Mouse (Mus musculus) left cerebral cortex, postnatal 10 days (tissue): ENCODE results near the gene Fap. TPM values are rescaled to one million over a fixed set of nuclear protein-coding genes. Genes with fewer than 3 reads are reported as not detected.
A peak's percentile ranks its signal among the peaks of the same experiment; 100 is the strongest.

Experiments used
- DNase-seq, 2 experiments: peaks; one replicate each; pipeline ENCODE4 v3.0.0; 2021 to 2022; ENCODE audit warnings: low spot score in 2 of 2, mixed read lengths in 1 of 2; ENCODE audit errors: extremely low spot score in 1 of 2
- intact Hi-C: fragments of 180-260 bp; cut with DNase I; formaldehyde crosslinking; loops from one replicate; pipeline ENCODE4 v1.15.1; 2025
- total RNA-seq, 2 experiments: library from RNA; stranded (reverse); gene quantifications; 2 replicates each; pipeline ENCODE4 v1.2.3; 2021

Fap gene
- 1 to 10 TPM; 2.6 to 4.0 TPM for total RNA-seq

DNA sequence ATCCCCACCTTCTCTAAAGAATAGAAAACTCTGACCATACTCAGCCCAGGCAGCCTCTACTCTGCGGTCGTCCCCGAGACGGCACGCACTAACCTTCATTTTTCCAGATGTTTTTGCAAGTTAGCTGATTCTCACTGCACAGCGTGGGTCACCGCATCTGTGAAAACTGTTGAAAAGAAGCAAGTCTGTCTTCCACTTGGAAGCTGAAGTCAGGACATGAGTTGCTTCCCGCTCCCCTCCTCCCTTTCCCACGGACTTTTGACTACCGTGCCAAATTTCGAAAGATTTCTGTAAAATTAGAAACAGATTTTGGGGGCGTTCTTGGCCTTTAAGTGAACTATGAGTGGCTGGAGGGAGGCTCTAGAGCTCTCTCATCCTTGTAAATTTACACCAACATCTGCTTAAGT, at the start of gene Fap:
Fap (minus strand) TSS at position 323 of the 407 bp plus-strand sequence.
- DNase-seq = peak in 1 of 2 experiments; percentile 22
- intact Hi-C loops = no loop called here

GRCm38 (mm10) chr2:62623024-62623441, 49.2 kb upstream of the Fap start:
- DNase-seq = no peak
- intact Hi-C loops = loop anchor here (10.0 kb wide), 2 partner anchors 118 to 268 kb away; no protein-coding TSS in a partner anchor

DNA sequence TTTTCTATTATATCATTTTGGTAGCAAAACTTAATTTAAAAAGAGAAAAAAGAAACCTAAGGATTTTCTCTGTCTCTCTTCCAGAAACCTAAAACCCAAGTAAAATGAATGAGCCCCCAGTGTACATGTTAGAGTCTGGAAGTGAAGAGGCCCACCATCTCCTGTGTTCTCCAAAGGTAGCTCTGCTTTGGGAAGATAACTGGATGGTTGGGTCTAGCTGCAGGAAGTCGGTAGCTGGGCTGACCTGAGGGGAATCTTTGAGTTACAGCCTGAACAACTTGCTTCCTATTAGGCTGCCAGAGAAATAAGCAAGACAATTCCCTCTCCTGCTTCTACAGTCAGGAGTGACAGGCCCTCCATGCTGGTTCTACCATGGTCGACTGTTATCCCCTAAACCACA, 45.8 kb upstream of the Fap start:
- intact Hi-C loops = loop anchor here (10.0 kb wide), 2 partner anchors 115 to 265 kb away; no protein-coding TSS in a partner anchor
- no peak for DNase-seq

- intact Hi-C loops = no loop called here
- DNase-seq = no peak
These were observed 45.1 kb upstream of the Fap start for GRCm38 (mm10) chr2:62618934-62619341.

DNA sequence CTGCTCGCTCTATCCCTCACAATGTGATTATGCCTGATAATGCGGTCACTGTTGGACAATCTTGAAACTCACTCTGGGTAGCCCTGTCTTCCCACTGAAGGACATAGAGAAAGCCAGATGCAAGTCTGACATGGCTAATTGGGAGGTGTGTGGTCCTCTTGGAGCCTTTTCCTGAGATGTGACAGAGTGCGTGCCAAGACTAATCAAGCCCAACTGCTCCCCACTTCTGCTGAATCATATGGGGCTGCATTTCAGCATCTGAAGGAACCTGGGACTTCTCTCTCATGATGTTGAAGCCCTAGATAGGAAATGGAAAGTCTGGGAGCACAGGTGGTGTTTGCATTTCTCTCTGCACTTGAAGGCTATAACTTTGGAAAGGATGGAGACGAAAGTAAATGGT, 39.3 kb upstream of the Fap start:
- intact Hi-C loops = no loop called here
- no peak for DNase-seq

DNA sequence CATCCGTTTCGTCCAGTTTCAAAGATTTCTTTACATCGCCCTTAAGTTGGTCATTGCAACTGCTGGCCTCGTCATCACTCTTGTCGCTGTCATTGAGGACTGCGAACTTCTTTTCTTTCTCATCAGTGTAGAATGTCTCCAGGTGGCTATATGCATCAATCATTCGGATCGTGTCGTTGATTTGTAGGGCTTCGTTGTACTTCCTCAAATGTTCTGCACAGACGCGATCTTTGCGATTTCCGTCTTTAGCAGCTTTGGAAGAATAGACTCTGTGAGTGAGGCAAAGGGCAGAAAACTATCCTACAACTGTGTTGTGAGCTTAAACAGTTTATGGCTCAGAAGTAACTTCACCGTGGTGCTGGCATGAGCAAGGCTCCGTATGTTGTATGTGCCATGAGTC, 32.3 kb upstream of the Fap start:
- DNase-seq = no peak
- intact Hi-C loops = no loop called here

DNA sequence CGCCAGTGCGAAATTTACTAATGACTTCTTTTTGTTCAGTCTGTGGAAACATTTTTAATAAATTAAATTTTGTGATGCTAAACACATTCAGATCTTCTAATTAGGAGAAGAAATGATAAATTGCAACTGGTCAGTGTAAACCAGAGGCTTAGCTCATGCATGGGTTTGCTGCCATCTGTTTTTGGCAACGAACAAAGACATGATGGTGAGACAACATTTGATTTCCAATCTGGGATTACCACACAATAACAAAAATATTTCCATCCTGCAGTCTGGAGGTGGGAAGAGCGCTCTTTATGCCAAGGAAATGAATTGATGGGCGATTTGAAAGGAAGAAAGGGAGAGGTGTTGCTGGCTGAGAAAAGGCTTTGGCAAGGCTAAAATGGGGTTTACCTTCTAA, 29.7 kb upstream of the Fap start:
- intact Hi-C loops = no loop called here
- no peak for DNase-seq

DNA sequence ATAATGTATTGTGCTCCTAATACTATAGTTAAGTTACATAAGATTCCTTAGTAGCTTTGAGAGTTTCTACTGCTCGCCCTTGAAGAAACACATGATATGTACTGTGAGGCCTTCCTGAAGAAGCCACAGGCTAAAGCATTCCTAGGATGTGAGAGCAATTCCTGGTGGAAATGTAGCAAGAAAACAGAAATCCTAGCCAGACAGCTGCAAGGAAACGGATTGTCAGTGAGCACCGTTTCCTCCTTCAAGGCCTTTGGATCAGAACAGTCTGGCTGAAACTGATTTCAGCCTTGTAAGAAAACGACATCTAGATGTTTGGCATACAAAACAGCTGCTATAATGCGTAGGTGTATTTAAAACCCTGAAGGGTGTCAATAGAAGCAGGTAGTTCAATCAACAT, 22.7 kb upstream of the Fap start:
- no peak for DNase-seq
- intact Hi-C loops = no loop called here

GRCm38 (mm10) chr2:62594491-62594890, 20.6 kb upstream of the Fap start:
- DNase-seq = no peak
- intact Hi-C loops = no loop called here

GRCm38 (mm10) chr2:62591555-62591954, 17.7 kb upstream of the Fap start:
- DNase-seq = no peak
- intact Hi-C loops = no loop called here

DNA sequence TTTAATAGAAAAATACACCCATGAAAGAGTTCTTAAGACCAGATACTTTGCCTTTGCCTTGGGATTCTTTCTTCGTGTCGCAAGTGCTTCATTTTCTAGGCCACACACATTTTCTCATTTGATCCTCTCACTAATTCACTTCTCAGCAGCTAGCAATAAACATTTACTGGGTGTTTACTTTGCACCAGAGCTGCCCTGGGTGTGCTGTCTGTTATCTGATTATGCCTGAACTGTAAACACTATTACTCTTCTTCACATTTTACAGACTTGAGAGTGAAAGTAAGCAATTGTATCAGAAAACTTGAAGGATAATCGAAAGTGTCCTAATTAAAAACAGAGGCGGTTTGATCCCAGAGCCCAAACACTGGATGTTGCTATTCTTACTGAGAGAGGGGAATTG, 15.5 kb upstream of the Fap start:
- DNase-seq = no peak
- intact Hi-C loops = no loop called here

DNA sequence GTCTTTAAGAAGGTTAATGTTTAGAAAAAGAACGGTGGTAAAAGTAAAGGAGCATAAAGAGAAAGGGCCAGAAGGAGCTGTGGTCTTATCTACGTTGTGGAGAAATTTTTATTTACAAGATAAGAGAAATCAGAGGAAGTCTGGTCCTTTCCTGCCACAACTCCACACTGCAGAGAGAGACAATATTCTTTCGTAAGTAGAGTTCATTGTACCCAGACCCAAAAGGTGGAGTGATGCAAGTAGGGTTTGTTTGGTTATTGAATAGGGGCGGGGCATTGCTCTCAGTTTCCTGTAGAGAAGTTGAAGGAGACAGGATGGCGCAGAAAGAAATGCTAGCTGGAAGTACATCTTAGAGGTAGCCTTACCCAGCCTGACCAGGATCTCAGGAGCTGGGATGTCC, 11.9 kb upstream of the Fap start:
- intact Hi-C loops = no loop called here

DNA sequence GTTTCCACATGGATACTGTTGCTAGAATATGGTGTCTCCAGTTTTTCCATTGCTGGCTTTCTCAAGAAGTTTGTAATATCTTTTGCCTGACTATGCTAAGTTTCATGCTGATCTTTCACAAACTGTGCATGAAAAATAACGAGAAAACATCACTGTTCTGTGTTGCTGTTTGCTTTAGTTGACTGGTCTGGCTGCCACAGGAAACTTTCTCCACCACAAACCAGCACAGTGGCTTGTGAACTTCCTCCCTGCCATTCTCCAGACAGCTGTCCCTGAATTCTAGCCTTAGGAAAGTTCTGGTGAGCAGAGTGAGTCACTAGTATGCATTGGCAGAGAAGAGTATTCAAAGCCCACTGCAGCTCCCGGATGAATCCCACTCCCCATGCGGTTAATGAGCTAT, 1.1 kb upstream of the Fap start:
- no peak for DNase-seq
- intact Hi-C loops = no loop called here

More for the DNA sequence above, 11.9 kb upstream of the Fap start:
- no peak for DNase-seq

- DNase-seq = peak in 1 of 2 experiments; percentile 11
- intact Hi-C loops = no loop called here
These were observed 375 bp upstream of the Fap start for GRCm38 (mm10) chr2:62574250-62574649.

DNA sequence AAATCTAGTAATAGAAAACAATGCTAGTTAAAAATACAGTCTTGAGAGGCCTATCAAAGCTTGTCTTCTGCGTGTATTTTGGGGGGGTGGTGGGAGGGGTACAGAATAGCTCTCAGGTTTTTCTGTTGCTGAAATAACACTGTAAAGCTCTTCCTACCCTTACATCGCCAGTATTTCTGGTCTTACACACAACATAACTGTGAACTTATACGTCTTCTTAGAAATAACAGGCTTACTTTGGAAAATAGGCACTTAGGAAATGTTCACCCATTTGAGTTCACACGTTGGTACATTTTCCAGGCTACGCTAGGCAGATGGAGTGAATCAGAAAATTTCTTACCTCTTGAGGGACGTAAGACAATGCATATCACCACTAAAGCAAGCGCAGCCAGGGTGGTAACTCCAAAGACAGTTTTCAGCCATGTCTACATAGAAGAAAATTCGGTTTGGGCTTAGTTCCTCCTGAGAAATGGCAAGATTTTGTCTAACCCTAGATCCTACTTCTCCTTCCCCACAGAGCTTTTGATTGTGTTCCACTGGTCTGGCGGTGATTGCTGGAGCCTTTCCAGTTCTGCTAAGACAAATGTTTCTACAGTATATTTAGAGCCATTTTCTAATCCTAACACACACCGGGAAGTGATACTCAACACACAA, 649 bp downstream of the Fap start:
- no peak for DNase-seq
- intact Hi-C loops = no loop called here

DNA sequence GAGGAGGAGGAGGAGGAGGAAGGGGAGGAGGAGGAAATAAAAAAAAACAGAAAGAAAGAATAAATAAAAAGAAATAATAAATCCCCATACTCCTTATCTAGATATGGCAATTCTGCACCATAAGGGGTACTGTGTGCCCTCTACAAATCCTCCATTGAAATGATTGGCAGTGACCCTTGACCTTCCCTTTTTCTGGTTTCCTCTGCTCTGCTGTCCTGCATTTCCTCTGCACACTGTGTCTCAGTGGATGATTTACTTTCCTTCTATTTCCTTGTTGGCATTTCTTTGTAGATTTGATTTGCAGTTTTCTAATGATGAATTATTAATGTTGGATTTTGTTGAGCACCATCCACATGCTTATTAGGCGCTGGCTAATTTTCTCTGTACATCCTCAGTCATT, 9.2 kb downstream of the Fap start:
- intact Hi-C loops = no loop called here

DNA sequence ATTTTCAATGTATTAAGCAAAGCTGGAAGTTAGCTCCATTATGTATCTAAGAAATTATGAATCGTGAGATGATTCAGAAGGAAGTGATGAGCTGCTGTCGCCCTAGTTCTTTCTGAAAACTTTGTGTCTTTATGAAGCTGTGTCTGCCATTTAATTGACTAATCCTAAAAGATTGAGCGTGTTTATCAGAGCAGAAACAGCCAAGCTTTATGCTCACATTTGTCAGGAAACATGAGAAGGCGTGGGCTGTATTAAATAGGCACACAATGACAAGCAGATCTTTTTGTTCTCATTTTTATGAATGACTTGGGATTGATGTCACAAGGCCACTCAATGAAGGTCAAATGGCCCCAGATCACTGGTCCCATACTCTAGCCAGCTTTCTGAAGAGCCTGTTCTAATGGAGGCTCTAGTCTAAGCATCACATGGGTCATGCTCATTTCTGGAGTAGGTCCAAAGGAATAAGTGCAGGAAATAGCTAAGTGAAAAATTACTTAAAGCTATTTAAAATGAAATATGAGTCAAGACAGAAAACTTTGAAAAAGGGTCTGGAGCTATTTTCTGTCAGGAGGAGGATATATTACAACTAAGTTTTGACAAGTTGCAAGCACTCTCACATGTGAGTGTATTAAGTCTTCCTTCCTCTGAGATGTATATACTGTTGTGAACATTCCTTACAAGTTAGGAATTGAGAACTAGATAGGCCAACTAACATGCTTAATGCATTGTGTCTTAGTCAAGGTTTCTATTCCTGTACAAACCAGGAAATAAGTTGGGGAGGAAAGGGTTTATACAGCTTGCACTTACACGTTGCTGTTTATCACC, 11.0 kb downstream of the Fap start:
- intact Hi-C loops = no loop called here
- DNase-seq = no peak

More for the DNA sequence above, 9.2 kb downstream of the Fap start:
- DNase-seq = no peak

GRCm38 (mm10) chr2:62557417-62557816, 16.5 kb downstream of the Fap start:
- intact Hi-C loops = no loop called here
- no peak for DNase-seq

DNA sequence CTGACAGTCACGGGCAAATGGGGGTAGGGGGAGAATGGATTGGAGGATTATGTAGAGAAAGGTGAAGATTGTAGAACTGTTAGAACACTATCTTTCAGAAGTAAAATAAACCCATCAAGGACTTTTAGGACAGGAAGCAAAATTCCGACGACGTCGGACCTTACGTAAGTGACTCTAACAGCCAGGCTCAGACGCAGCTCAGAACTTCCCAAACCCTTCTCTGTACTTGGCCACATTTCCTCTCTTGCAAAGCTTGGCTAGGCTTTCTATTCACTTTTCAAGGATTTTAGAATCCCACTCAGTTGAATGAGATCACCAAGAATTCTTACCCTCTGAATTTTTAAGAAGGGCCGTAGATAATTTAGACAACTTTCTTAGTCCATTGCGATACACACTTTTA, 17.5 kb downstream of the Fap start:
- intact Hi-C loops = no loop called here
- DNase-seq = no peak

GRCm38 (mm10) chr2:62549659-62550058, 24.2 kb downstream of the Fap start:
- intact Hi-C loops = no loop called here
- peak in 1 of 2 experiments; percentile 19 for DNase-seq
